Mouse (Mus musculus): ENCODE data around the gene Urm1.

Urm1 gene

DNA sequence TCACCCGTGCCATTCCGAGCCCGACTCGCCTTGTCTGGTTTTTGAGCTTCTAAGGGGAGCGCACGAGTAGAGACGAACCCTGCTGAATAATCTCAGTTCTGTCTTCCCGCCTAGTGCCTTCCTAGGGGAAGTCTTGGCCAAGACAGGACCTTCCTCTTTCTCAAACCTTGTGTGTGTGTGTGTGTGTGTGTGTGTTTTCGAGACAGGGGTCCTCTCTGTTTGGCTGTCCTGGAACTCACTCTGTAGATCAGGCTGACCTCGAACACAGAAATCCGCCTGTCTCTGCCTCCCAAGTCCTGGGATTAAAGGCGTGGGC, 7.8 kb downstream of the Urm1 start:
- no peak for DNase-seq (ENCODE audit: low spot score)

- DNase-seq (ENCODE audit: low spot score): peak; percentile 74
These were observed 11.2 kb downstream of the Urm1 start for GRCm38 (mm10) chr2:29831106-29831505.

- DNase-seq (ENCODE audit: low spot score): no peak
These were observed 13.9 kb downstream of the Urm1 start for GRCm38 (mm10) chr2:29833796-29834195.

- no peak for DNase-seq (ENCODE audit: low spot score)
These were observed 15.6 kb downstream of the Urm1 start for GRCm38 (mm10) chr2:29835391-29835899.

DNA sequence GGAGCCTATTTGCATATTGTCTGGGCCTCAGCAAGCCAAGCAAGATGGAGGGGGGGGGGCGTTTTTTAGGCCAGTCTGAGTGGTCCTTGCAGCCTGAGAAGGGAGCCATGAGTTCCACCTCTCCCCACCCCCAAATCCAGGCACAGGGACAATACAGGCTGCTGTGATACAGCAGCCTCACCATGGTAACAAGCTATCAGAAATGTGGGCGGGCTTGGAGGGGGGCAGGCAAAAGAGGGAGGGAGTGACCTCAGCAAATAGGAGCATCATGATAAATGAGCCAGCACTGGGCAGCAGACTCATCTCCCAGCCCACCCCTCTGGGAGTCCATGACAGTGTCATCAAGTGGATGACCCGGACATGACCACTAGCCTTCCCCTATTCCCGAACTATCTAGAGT, 19.6 kb downstream of the Urm1 start:
- DNase-seq (ENCODE audit: low spot score): no peak

DNA sequence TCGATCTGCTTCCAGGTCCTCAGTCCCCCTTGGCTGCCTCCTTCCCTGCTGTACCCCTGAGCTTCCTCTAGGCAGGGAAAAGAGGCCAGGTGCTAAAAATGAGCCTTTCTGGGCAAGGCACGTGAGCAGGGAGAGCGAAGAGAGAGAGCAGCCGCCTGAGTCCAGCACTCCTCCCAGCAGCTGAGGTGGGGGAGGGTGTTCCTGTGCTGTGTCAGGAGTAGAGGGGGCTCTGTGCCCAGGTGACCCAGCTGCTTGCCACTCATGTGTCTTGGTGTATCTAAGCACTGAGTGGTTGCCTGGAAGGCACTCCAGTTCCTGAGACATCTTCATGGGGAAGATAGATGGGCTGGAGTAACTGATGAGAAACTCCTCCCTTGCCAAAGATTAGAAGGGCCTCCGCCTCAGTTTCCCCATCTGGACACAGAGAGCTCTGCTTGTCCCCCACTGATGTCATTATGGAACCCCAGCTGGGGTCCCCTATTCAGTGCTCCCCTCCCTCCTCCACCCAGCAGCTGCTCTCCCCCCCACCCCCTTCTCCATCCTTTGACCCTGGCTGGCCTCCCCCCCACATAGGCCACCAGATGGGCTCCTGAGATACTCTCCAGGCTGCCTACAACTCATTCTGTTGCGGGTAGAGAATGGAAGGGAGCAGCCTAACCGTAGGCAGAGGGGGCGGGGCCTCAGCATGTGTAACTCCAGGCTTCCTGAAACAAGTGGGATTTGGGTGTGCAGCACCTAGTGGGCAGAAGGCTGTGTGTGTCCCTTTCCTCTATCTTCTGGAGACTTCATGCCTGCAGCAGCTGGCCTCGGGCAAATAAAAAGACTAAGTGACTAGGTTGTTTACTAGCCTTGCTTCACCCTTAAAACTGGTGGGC, 23.6 kb downstream of the Urm1 start:
- DNase-seq (ENCODE audit: low spot score): no peak

DNA sequence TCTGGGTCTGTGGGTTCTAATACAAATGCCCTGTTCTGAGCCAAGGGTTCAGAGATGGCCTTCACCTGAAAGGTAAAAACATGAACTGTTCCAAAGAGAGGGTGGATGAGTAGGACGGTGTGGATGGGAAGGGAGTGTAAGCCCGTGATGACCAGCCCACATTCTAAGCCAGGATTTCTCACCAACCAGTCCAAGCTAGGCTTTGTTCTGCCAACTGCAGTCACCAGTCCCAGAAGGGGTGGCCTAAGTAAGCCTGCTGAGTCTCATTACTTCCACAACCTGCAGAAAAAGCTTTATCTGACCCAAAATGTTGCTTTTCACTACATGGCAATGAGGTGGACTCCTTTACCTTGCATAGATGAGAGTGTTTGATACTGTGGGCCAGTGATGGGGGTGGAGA, 24.2 kb downstream of the Urm1 start:
- DNase-seq (ENCODE audit: low spot score): no peak

GRCm38 (mm10) chr2:29844661-29845060, 24.8 kb downstream of the Urm1 start:
- DNase-seq (ENCODE audit: low spot score): no peak

- no peak for DNase-seq (ENCODE audit: low spot score)
These were observed 25.8 kb downstream of the Urm1 start for GRCm38 (mm10) chr2:29845636-29846035.

DNA sequence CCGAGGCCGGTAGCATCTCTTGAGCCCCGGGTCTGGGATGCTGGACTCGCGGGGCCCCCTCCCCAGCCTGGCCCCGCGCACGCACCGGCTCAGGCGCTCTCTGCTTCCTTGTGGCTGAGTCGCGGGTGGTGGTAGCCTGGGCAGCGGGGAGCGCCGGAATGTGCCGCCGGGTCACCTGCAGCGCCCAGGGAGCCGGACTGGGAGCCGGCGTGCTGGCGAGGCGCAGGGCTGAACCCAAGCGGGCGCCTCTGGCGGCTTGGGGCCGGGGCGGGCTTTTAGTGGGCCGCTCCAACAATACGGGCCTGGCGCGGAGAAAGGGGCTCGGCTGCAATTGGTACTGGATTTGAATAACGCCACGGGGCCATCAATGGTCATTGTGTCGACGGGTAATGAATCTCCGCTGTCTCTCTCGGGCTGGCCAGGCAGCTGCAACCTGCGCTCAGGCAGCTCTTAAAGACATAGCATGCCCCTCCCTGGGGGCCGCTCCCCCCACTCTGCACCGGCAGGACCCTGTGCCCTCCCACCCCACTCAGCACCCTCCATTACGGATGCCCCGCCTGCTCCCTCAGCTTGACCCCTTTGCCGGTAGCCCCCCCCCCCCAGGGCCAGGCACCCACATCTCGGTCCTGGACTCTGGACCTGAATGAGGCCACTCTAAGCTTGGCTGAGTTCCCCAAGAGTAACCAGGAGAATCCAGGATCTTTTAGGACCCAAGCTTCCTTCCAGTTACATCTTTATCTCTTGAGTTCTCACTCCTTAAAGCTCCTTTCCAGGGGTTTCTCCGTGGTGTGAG, 26.4 kb downstream of the Urm1 start:
- peak; percentile 65 for DNase-seq (ENCODE audit: low spot score)

GRCm38 (mm10) chr2:29846911-29847310, 27.0 kb downstream of the Urm1 start:
- no peak for DNase-seq (ENCODE audit: low spot score)

DNA sequence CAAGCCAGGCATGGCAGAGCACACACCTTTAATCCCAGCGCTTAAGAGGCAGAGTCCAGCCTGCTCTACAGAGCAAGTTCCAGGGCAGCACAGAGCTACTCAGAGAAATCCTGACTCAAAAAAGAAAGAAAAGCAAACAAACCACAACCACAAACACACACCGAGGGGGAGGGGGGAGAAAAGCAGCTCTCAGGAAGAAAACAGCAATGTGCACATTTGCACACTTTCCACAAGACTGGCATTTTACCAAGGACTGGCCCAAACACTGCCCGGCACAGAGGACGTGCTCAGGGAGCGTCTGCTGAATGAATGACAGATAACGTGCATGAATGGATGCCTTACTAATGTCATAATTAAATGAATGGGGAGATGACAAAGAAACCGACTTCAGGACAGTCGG, 29.2 kb downstream of the Urm1 start:
- DNase-seq (ENCODE audit: low spot score): no peak

GRCm38 (mm10) chr2:29849841-29850480, 30.1 kb downstream of the Urm1 start:
- DNase-seq (ENCODE audit: low spot score): no peak

GRCm38 (mm10) chr2:29852957-29853485, 33.1 kb downstream of the Urm1 start:
- DNase-seq (ENCODE audit: low spot score): no peak

DNA sequence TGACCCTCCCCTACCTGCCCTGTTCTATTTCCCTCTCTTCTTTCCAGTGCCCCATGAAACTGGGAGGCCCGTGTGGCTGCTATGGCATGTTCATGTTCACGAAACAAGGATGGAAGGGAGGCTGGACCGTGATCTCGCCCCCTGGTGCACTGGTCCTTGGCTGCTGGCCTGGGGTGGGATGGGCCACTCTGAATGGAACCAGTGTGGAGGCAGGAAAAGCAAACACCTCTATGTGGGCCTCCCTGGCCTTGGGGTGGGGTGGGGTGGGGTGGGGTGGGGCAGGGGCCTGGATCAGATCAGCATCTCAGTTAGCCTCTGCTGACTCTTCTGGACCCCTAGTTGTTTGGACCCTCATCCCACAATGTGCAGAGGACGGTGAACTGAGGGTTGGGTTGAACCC, 33.9 kb downstream of the Urm1 start:
- DNase-seq (ENCODE audit: low spot score): no peak

GRCm38 (mm10) chr2:29855585-29856210, 35.8 kb downstream of the Urm1 start:
- DNase-seq (ENCODE audit: low spot score): no peak

DNA sequence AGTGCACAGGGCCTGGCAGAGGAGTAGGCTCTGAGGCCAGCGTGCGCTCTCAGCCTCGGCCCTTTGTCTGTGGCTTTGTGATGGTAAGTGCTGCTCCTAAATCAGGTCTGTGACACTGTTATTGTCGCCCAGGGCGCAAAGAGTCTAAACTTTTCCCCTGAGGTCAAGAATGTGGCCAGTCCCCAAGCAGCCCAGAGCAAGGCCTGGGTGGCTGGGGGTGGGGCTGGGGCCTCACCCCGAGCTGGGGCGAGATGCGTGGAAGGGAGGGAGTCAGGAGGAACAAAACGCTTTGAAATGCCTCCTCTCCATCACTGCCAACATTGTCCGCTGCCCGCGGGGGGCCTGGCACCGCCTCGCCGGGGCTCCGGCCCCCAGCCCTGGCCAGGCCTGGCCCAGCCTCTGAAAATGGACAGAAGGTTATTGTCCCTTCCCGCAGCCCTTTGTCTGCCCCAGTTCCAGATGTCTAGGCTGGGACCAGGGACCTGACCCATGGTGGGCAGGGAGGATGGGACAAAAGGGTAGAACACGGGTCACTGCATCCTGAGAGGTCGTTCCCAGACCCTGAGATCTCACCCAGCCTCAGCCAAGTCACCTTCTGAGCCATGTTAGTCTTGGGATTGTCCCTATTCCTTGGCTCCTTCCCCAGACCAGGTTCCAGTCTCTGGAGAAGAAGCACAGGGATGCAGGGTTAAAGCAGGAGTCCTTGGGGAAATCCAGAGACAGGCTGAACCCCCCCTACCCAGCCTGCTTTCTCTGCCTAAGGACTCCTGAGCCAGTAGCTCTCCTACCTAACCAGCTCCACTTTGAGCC, 36.8 kb downstream of the Urm1 start:
- peak; percentile 58 for DNase-seq (ENCODE audit: low spot score)

GRCm38 (mm10) chr2:29857341-29857740, 37.5 kb downstream of the Urm1 start:
- DNase-seq (ENCODE audit: low spot score): no peak

DNA sequence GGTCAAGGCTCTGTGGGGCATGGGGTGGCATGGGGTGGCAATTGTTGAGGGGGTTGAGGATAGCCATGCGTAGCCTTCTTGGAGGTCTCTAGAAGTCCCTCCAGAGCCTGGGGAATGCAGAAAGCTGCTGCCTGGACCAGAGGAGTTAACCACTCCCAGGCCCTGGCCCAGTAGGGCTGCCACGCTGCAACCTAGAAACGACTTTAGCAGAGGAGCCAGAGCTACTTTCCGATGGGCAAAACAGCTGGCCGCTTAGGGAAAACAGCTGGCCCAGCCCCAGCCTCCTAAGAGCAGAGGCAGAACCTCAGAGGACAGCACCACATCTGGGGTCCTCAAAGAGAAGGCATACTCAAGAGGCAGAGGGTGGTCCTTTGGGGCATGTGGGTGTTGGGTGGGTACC, 38.1 kb downstream of the Urm1 start:
- no peak for DNase-seq (ENCODE audit: low spot score)

GRCm38 (mm10) chr2:29858748-29859473, 39.0 kb downstream of the Urm1 start:
- peak; percentile 68 for DNase-seq (ENCODE audit: low spot score)

All from layer of hippocampus, adult 11-12 months (tissue).